Mouse (Mus musculus) limb, embryonic 10.5 days (tissue): ENCODE results near the gene Atp2a2. TPM values are rescaled to one million over a fixed set of nuclear protein-coding genes. Genes with fewer than 3 reads are reported as not detected.

Experiments
- DNase-seq: peaks from one replicate; pipeline ENCODE4 v3.0.0-alpha.2; 2017; ENCODE audit warnings: low spot score
- H3K27ac ChIP-seq: fragments of 300-500 bp; sonication (generic); 2 replicates; pipeline ENCODE4 v1.5.1; 2016; ENCODE audit warnings: mild to moderate bottlenecking
- H3K27me3 ChIP-seq: fragments of 300-500 bp; sonication (generic); 2 replicates; pipeline ENCODE4 v1.6.1; 2016; ENCODE audit warnings: low read depth, mild to moderate bottlenecking; ENCODE audit not compliant: poor library complexity, severe bottlenecking
- H3K36me3 ChIP-seq: fragments of 300-500 bp; sonication (generic); 2 replicates; pipeline ENCODE4 v1.6.1; 2016; ENCODE audit warnings: mild to moderate bottlenecking, moderate library complexity
- H3K4me1 ChIP-seq: fragments of 300-500 bp; sonication (generic); 2 replicates; pipeline ENCODE4 v1.6.1; 2016
- H3K4me3 ChIP-seq: fragments of 300-500 bp; sonication (generic); 2 replicates; pipeline ENCODE4 v1.5.1; 2016; ENCODE audit warnings: mild to moderate bottlenecking, moderate library complexity
- H3K9me3 ChIP-seq: fragments of 300-500 bp; sonication (generic); replicated peaks from 2 replicates; pipeline ENCODE4 v1.6.1; 2016; ENCODE audit warnings: mild to moderate bottlenecking
- WGBS: fragments of 180-500 bp; shearing (Covaris S2); methylation state at CpG from one replicate; pipeline ENCODE4 v1.1.7; 2016; 5-methylcytosine and 5-hydroxymethylcytosine counted together
- polyA plus RNA-seq: library from polyadenylated mRNA; unstranded; fragments of >200 nt; fragmentation: Nextera tagmentation; extraction: Ambion mirVana; gene quantifications from 2 replicates; pipeline ENCODE4 v1.2.1, GENCODE M21; 2016

Gene Atp2a2
- polyA plus RNA-seq, 1 experiment from 2014 or later: 39.0 TPM

- Histone ChIP-seq H3K27me3 (no peaks in the 10 kb centered on the region), H3K27ac (peak overlapping the region; percentile 72), H3K4me1 (peaks cover 36% of the 10 kb centered on the region), H3K9me3 (no peaks in the 10 kb centered on the region), H3K4me3 (peak overlapping the region; percentile 18; the same call in 1 of the 2 replicates), H3K36me3 (peaks cover 12% of the 10 kb centered on the region)
- WGBS: 37% methylated on average over 11 of the region's 11 CpGs
- peak; percentile 64 for DNase-seq
These were observed 25.7 kb upstream of the Atp2a2 start for GRCm38 (mm10) chr5:122527761-122528160.

GRCm38 (mm10) chr5:122526878-122527730 is 25.1 kb upstream of the Atp2a2 start:
- Histone ChIP-seq H3K9me3 (no peaks in the 10 kb centered on the region), H3K27ac (peak overlapping the region; percentile 72)

GRCm38 (mm10) chr5:122526405-122526804 is 24.4 kb upstream of the Atp2a2 start:
- WGBS: 95% methylated on average over 9 of the region's 9 CpGs
- H3K4me1 ChIP-seq: peaks cover 36% of the 10 kb centered on the region
- peak overlapping the region; percentile 72; the same call in 1 of the 2 replicates for H3K27ac ChIP-seq
- H3K27me3 ChIP-seq: no peaks in the 10 kb centered on the region
- H3K36me3 ChIP-seq: peaks cover 9% of the 10 kb centered on the region
- no peak overlapping the region for H3K4me3 ChIP-seq
- DNase-seq: no peak
- H3K9me3 ChIP-seq: no peaks in the 10 kb centered on the region

More at GRCm38 (mm10) chr5:122526878-122527730, 25.1 kb upstream of the Atp2a2 start:
- 75% methylated on average over 15 of the region's 15 CpGs for WGBS
- Histone ChIP-seq H3K4me1 (peaks cover 36% of the 10 kb centered on the region), H3K27me3 (no peaks in the 10 kb centered on the region), H3K4me3 (peak overlapping the region; percentile 18; the same call in 1 of the 2 replicates), H3K36me3 (peaks cover 9% of the 10 kb centered on the region)
- no peak for DNase-seq

GRCm38 (mm10) chr5:122525238-122525931 is 23.4 kb upstream of the Atp2a2 start:
- no peak overlapping the region for H3K4me3 ChIP-seq
- no peaks in the 10 kb centered on the region for H3K27me3 ChIP-seq
- no peaks in the 10 kb centered on the region for H3K9me3 ChIP-seq
- WGBS: 80% methylated on average over 14 of the region's 14 CpGs
- peak overlapping the region; percentile 34; the same call in 1 of the 2 replicates for H3K27ac ChIP-seq
- H3K36me3 ChIP-seq: peaks cover 9% of the 10 kb centered on the region
- no peak for DNase-seq
- peaks cover 45% of the 10 kb centered on the region for H3K4me1 ChIP-seq

GRCm38 (mm10) chr5:122524854-122525237 is 22.8 kb upstream of the Atp2a2 start:
- H3K4me3 ChIP-seq: no peak overlapping the region
- DNase-seq: no peak
- WGBS: 83% methylated on average over 4 of the region's 4 CpGs
- peaks cover 9% of the 10 kb centered on the region for H3K36me3 ChIP-seq
- H3K27ac ChIP-seq: peak overlapping the region; percentile 34; the same call in 1 of the 2 replicates
- H3K27me3 ChIP-seq: no peaks in the 10 kb centered on the region
- peaks cover 46% of the 10 kb centered on the region for H3K4me1 ChIP-seq
- H3K9me3 ChIP-seq: no peaks in the 10 kb centered on the region

- Histone ChIP-seq H3K27ac (0 out of 2 replicates have a peak overlapping the region, but pooled peaks have one; percentile 34), H3K4me1 (peaks cover 44% of the 10 kb centered on the region), H3K9me3 (no peaks in the 10 kb centered on the region), H3K27me3 (no peaks in the 10 kb centered on the region), H3K36me3 (peaks cover 9% of the 10 kb centered on the region), H3K4me3 (no peak overlapping the region)
- 87% methylated on average over 3 of the region's 3 CpGs for WGBS
- DNase-seq: no peak
These were observed 22.2 kb upstream of the Atp2a2 start for GRCm38 (mm10) chr5:122524244-122524643.

GRCm38 (mm10) chr5:122521130-122521473 is 19.1 kb upstream of the Atp2a2 start:
- Histone ChIP-seq H3K9me3 (no peaks in the 10 kb centered on the region), H3K4me1 (peaks cover 30% of the 10 kb centered on the region), H3K27ac (no peak overlapping the region), H3K27me3 (no peaks in the 10 kb centered on the region), H3K4me3 (no peak overlapping the region), H3K36me3 (0 out of 2 replicates have a peak, but pooled peaks cover 4% of the 10 kb centered on the region)
- no peak for DNase-seq
- 73% methylated on average over 3 of the region's 3 CpGs for WGBS

GRCm38 (mm10) chr5:122520254-122521129 is 18.5 kb upstream of the Atp2a2 start:
- no peak overlapping the region for H3K4me3 ChIP-seq
- WGBS: 54% methylated on average over 23 of the region's 23 CpGs
- H3K36me3 ChIP-seq: no peaks in the 10 kb centered on the region
- H3K4me1 ChIP-seq: peaks cover 30% of the 10 kb centered on the region
- H3K27me3 ChIP-seq: no peaks in the 10 kb centered on the region
- no peak overlapping the region for H3K27ac ChIP-seq
- H3K9me3 ChIP-seq: no peaks in the 10 kb centered on the region
- DNase-seq: no peak

- Histone ChIP-seq H3K4me3 (no peak overlapping the region), H3K36me3 (no peaks in the 10 kb centered on the region), H3K27ac (no peak overlapping the region), H3K27me3 (no peaks in the 10 kb centered on the region), H3K9me3 (no peaks in the 10 kb centered on the region), H3K4me1 (peaks cover 32% of the 10 kb centered on the region)
- WGBS: 46% methylated on average over 7 of the region's 7 CpGs
- DNase-seq: no peak
These were observed 17.1 kb upstream of the Atp2a2 start for GRCm38 (mm10) chr5:122519043-122519660.

- DNase-seq: no peak
- Histone ChIP-seq H3K4me3 (no peak overlapping the region), H3K27me3 (no peaks in the 10 kb centered on the region), H3K27ac (no peak overlapping the region), H3K36me3 (no peaks in the 10 kb centered on the region), H3K9me3 (no peaks in the 10 kb centered on the region), H3K4me1 (peaks cover 39% of the 10 kb centered on the region)
- WGBS: 37% methylated on average over 8 of the region's 8 CpGs
These were observed 16.2 kb upstream of the Atp2a2 start for GRCm38 (mm10) chr5:122518247-122518646.

- Histone ChIP-seq H3K4me3 (no peak overlapping the region), H3K9me3 (no peaks in the 10 kb centered on the region), H3K4me1 (peaks cover 39% of the 10 kb centered on the region), H3K27me3 (no peaks in the 10 kb centered on the region), H3K36me3 (no peaks in the 10 kb centered on the region), H3K27ac (no peak overlapping the region)
- WGBS: 89% methylated on average over 5 of the region's 5 CpGs
- no peak for DNase-seq
These were observed 14.9 kb upstream of the Atp2a2 start for GRCm38 (mm10) chr5:122516901-122517300.
